Mouse (Mus musculus): Measurements from ENCODE around the gene Cntnap1. TPM values are rescaled to one million over a fixed set of nuclear protein-coding genes. Genes with fewer than 3 reads are reported as not detected.

Cntnap1 gene
- polyA plus RNA-seq, 1 experiment = 4.2 TPM

GRCm38 (mm10) chr11:101185441-101185840 lies 15.1 kb downstream of the Cntnap1 start:
- DNase-seq (ENCODE audit: low spot score) = no peak

GRCm38 (mm10) chr11:101186526-101187247 lies 16.4 kb downstream of the Cntnap1 start:
- no peak for DNase-seq (ENCODE audit: low spot score)

DNA sequence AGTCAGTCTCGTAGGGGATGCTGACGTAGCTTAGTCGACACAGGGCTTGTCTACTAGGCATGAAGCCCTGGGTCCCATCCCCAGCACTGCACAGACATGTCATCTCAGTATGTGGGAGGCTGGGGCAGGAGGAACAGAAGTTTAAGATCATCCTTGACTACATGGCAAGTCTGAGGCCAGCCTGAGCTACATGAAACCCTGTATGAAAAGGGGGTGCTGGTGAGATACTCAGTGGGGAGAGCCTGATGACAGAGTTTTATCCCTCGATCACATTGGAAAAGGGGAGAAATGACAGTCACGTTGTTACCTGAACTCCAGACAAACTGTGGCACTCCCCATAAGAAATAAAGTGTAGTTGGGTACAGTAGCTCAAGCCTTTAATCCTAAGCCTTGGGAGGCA lies 17.2 kb downstream of the Cntnap1 start:
- no peak for DNase-seq (ENCODE audit: low spot score)

DNA sequence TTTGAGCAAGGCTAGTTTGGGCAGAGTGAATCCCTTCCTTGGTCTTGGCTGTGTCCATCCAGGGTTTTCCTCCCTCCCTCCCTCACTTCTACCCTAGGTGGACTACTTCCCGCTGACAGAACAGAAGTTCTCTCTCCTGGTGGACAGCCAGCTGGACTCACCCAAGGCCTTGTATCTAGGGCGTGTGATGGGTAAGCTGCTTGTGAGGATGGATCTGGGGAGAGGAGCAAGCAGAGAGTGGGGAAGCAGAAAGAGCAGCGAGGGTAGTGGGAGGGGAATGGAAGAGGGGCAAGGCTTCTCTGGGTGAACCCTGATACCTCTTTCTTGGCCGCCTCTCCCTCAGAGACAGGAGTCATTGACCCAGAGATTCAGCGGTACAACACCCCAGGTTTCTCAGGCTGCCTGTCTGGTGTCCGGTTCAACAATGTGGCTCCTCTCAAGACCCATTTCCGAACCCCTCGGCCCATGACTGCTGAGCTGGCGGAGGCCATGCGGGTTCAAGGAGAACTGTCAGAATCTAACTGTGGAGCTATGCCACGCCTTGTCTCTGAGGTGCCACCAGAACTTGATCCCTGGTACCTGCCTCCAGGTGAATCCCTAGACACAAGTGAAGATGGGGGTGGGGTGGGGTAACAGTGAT lies 18.0 kb downstream of the Cntnap1 start:
- no peak for DNase-seq (ENCODE audit: low spot score)

DNA sequence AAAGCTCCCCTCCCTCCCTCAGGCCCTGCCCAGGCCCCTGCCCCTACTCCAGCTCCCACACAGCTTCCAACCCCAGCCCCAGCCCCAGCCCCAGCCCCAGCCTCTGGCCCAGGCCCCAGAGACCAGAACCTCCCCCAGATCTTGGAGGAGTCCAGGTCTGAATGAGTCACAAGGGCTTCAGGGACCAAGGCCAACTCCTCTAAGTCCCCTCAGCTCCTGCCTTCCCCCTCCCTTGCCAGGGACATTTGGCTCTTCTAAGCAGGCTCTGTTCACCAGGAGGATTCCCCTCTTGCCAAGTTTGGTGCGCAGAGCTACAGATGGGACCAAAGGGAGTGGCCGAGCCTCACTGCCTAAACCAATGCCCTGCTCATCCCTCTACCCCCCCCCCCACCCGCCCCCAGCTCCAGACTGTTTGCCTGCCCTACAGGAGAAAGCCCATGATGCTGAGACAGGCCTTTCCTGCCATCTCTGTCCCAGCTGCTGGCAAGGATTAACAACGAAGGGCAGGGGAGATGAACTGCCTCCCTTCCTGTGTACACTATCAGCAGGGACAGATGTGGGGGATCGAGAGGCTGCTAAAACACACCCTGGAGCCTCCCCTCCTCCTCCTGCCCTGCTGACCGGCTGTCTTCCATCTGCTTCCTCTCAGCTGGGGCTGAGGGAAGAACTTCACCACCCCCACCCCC lies 19.3 kb downstream of the Cntnap1 start:
- DNase-seq (ENCODE audit: low spot score) = no peak

DNA sequence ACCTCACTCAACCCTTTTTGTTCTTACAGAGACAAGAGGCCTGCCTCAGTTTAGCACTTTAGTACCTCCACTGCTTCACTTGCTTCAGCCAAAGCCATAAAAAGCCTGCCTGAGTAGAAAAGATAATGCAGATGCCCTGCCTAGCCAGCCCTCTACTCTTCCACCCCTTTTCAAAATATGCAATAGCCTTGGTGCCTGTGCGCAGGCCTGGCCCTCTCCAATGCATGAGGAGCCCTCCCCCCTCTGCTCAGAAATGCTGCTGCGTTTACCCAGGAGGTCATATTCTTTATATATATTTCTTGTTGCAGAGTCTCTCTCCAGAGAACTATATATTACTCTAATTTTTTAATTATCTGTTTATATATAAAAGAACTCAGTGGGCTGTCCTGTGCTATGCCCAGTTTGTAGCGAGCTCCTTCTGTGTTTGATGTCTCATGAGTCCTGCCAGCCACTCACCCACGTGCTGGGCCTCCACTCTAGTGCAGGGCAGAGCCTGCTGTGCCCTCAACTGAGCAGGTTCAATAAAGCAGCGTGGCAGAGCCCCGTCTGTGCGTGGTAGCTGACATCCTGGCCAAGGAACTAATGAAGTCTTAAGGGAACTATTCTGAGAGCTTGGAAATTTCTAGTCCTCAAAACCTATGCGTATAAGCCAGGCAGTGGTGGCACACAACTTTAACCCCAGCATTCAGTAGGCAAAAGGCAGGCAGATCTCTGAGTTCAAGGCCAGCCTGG lies 20.0 kb downstream of the Cntnap1 start:
- DNase-seq (ENCODE audit: low spot score) = no peak

- no peak for DNase-seq (ENCODE audit: low spot score)
These were observed 20.9 kb downstream of the Cntnap1 start for GRCm38 (mm10) chr11:101190913-101191907.

GRCm38 (mm10) chr11:101191919-101192470 lies 21.7 kb downstream of the Cntnap1 start:
- no peak for DNase-seq (ENCODE audit: low spot score)

DNA sequence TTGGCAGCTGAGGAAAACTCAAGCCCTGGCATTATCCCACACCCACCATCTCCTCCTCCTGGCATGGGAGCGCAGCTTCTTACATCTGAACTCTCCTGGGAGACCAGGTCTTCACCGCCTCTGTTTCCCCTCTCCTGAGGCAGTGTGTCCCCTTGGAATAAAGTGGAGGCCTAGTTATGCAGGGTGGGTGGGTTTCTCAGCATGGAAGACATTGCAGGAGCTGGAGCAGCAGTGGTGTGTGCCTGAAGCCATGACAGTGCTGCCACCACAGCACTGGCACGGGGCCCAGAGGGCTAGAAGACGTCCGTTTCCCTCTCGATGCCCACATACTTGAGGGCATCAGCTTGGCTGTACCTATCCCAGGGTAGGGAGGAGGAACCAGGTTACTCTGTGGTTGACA lies 22.3 kb downstream of the Cntnap1 start:
- DNase-seq (ENCODE audit: low spot score) = no peak

DNA sequence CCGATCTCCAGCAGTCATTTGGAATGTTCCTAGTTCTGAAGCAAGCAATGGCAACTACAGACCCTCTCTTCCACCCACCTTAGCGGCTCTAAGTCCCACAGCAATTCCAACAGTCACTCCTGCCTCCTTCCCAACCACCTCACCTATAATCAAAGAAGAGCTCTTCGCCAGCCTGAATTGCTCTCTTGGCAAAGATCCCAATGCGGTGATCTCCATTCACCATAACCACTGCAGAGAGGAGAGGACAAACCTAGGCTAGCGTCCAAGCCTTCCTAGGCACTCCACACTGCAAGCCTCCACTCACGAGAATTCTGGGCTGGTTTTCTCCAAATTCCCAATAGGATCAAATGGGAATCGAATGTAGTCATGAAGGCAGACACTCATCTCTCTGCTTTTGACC lies 22.8 kb downstream of the Cntnap1 start:
- DNase-seq (ENCODE audit: low spot score) = no peak

DNA sequence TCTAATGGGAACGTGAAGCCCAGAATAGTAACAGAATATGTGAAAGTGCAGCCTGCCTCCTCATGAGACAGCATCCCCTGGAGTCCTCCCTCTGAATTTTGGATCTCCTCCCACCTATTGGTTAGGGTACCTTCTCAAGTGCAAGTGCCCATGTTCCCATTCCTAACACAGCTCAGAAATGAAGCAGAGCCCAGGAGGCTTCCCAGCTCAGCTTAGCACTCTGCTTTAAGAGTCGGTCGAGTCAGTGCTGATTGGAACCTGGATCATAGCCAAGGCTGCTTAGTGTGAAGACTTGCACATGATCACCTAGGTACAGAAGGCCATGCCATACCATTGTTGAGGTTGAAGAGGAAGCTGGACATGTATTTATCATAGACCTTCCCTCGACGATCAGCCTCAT lies 23.8 kb downstream of the Cntnap1 start:
- DNase-seq (ENCODE audit: low spot score) = no peak

- no peak for DNase-seq (ENCODE audit: low spot score)
These were observed 24.3 kb downstream of the Cntnap1 start for GRCm38 (mm10) chr11:101194643-101195042.

GRCm38 (mm10) chr11:101195101-101195500 lies 24.8 kb downstream of the Cntnap1 start:
- DNase-seq (ENCODE audit: low spot score) = no peak

GRCm38 (mm10) chr11:101195571-101195970 lies 25.2 kb downstream of the Cntnap1 start:
- DNase-seq (ENCODE audit: low spot score) = no peak

DNA sequence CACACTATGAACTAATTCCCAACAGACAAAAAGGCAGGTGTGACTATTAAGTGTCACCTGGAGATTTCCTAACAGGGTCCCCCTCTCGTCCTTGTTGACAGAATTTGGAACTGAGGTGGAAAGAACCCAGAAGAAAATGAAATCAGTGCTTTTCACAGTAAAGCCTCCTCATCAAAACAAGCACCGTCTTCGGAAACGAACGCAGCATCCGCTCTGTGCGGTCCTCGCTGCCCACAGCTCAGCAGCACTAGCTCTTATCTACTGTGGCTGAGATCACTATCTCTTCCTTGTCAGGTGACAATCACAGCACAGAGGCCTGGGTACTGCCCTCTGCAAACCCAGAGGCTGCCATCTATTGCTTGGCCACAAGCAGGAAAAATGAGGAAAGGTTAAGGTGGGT lies 25.9 kb downstream of the Cntnap1 start:
- DNase-seq (ENCODE audit: low spot score) = no peak

- no peak for DNase-seq (ENCODE audit: low spot score)
These were observed 29.2 kb downstream of the Cntnap1 start for GRCm38 (mm10) chr11:101199555-101199954.

DNA sequence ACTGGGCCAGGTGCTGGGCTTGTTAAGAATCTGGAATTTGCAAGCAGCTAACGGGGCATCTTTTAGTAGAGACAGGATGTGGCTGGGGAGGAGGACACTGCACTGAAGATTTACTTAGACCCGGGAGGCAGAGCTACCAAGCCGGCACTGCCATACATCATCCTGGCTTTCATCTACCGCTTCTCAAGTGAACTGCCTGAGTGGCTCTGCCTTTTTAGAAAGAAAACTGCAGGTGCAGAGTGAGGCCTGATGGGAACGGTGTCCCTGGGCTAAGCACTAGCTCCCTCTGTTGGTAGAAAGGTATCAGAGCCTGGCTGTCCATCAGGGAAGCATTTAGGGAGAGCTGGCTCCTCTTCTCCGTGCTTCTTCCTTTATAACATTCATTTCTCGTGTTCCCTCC lies 30.7 kb downstream of the Cntnap1 start:
- DNase-seq (ENCODE audit: low spot score) = no peak

DNA sequence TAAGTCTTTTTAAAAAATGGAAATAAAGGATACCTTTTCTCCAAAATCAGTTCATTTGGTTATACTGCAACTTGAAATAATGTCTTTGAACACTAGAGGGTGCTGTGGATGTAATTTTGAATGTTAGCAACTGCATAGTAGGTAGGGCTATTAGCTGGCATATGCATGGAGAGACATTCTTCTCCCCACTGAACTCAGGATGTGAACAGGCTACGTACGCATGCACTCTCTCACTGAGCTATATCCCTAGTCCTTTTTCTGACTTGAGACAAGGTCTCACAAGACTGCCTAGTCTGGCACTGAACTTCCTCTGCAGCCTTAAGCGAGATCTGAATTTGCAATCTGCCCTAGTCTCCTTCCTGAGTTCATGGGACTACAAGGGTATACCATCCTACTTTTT lies 41.6 kb downstream of the Cntnap1 start:
- DNase-seq (ENCODE audit: low spot score) = no peak

DNA sequence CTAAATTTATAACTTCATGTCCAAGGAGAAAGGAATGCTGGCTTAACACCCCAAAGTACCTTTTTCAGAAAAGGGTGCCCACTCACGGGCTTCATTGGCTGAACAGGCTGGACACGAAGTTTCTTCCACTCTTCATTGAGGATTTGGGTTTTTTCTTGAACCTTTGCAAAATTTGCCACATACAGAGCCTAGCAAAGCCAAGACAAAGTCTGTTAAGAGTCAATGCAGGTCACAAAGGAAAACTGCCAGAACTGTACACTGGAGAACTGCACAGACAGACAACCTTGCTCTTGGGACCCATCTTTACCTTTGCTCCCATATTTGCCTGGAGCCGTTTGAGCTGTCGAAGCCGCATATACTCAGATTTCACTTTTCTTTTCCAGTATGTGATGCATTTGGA lies 46.6 kb downstream of the Cntnap1 start:
- no peak for DNase-seq (ENCODE audit: low spot score)

GRCm38 (mm10) chr11:101218436-101219055 lies 48.2 kb downstream of the Cntnap1 start:
- no peak for DNase-seq (ENCODE audit: low spot score)
